Mouse (Mus musculus): ENCODE data around the gene Pou4f1. TPM values are rescaled to one million over a fixed set of nuclear protein-coding genes. Genes with fewer than 3 reads are reported as not detected.

Pou4f1 gene
- polyA plus RNA-seq, 1 experiment: 0.69 TPM

- Histone ChIP-seq H3K27ac (ENCODE audit: control insufficient read depth, insufficient read depth, low read depth, low read length) (no peak overlapping the region), H3K27me3 (ENCODE audit: control insufficient read depth, insufficient read depth, low read length) (peaks cover 4% of the 10 kb centered on the region; the same call in 1 of the 2 replicates), H3K4me1 (ENCODE audit: control insufficient read depth, insufficient read depth, low read length) (peaks cover 16% of the 10 kb centered on the region), H3K36me3 (ENCODE audit: control insufficient read depth, insufficient read depth, low read length) (no peaks in the 10 kb centered on the region), H3K4me3 (ENCODE audit: control insufficient read depth, low read depth, low read length) (peak overlapping the region; percentile 70)
- TF ChIP-seq POLR2A (IDR thresholded peaks at IDR 0.05; ENCODE audit: control insufficient read depth, low read depth, low read length) (no peak), CTCF (IDR thresholded peaks at IDR 0.05; ENCODE audit: control insufficient read depth, insufficient read depth, insufficient replicate concordance, low read depth, low read length) (no peak)
These were observed 450 bp downstream of the Pou4f1 start for GRCm38 (mm10) chr14:104467133-104467965.

DNA sequence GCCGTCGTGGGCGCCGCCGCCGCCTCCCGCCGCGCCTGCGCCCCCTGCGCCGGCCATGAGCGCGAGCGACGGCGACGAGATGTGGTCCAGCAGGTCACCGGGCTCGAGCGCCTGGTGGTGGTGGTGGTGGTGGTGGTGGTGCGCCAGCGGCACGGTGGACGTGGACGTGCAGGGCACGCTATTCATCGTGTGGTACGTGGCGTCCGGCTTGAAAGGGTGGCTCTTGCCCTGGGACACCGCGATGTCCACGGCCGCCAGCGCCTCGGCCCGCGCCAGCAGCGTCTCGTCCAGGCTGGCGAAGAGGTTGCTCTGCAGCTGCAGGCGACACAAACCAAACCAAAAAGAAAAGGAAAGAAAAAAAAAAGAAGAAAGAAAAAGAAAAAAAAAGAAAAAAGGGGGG lies 1.2 kb downstream of the Pou4f1 start:
- Histone ChIP-seq H3K4me1 (ENCODE audit: control insufficient read depth, insufficient read depth, low read length) (peaks cover 16% of the 10 kb centered on the region), H3K4me3 (ENCODE audit: control insufficient read depth, low read depth, low read length) (peak overlapping the region; percentile 60), H3K27me3 (ENCODE audit: control insufficient read depth, insufficient read depth, low read length) (peaks cover 4% of the 10 kb centered on the region; the same call in 1 of the 2 replicates), H3K27ac (ENCODE audit: control insufficient read depth, insufficient read depth, low read depth, low read length) (no peak overlapping the region), H3K36me3 (ENCODE audit: control insufficient read depth, insufficient read depth, low read length) (no peaks in the 10 kb centered on the region)
- TF ChIP-seq POLR2A (IDR thresholded peaks at IDR 0.05; ENCODE audit: control insufficient read depth, low read depth, low read length) (no peak), CTCF (IDR thresholded peaks at IDR 0.05; ENCODE audit: control insufficient read depth, insufficient read depth, insufficient replicate concordance, low read depth, low read length) (no peak)

DNA sequence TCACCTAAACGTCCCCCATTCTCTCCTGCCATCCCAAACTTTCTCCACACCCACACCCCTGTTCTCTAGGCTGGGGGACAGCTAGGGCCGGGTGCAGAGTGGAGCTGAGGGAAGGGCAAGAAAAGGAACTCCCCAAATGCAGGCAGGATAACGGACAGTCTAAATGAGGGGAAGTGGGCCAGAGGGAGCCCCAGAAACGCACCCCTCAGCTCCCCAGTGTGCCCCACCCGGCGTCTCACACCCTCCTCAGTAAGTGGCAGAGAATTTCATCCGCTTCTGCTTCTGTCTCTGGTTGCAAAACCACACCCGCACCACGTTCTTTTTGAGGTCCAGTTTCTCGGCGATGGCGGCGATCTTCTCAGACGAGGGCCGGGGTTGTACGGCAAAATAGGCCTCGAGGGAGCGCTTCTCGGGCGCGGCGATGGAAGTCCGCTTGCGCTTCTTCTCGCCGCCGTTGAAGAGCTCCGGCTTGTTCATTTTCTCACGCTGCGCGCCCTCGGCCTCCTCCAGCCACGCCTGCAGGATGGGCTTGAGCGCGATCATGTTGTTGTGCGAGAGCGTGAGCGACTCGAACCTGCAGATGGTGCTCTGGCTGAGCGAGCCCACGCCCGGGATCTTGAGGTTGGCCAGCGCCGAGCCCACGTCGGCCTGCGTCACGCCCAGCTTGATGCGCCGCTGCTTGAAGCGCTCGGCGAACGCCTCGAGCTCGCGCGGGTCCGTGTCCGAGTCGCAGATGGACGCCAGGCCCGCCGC lies 2.1 kb downstream of the Pou4f1 start:
- H3K27me3 ChIP-seq (ENCODE audit: control insufficient read depth, insufficient read depth, low read length): peaks cover 4% of the 10 kb centered on the region; the same call in 1 of the 2 replicates
- H3K27ac ChIP-seq (ENCODE audit: control insufficient read depth, insufficient read depth, low read depth, low read length): no peak overlapping the region
- TF ChIP-seq CTCF (IDR thresholded peaks at IDR 0.05; ENCODE audit: control insufficient read depth, insufficient read depth, insufficient replicate concordance, low read depth, low read length): no peak
- no peak for TF ChIP-seq POLR2A (IDR thresholded peaks at IDR 0.05; ENCODE audit: control insufficient read depth, low read depth, low read length)
- H3K4me3 ChIP-seq (ENCODE audit: control insufficient read depth, low read depth, low read length): peak overlapping the region; percentile 79
- no peaks in the 10 kb centered on the region for H3K36me3 ChIP-seq (ENCODE audit: control insufficient read depth, insufficient read depth, low read length)
- H3K4me1 ChIP-seq (ENCODE audit: control insufficient read depth, insufficient read depth, low read length): peaks cover 16% of the 10 kb centered on the region

GRCm38 (mm10) chr14:104464841-104465240 lies 3.0 kb downstream of the Pou4f1 start:
- no peak overlapping the region for H3K4me3 ChIP-seq (ENCODE audit: control insufficient read depth, low read depth, low read length)
- no peak overlapping the region for H3K27ac ChIP-seq (ENCODE audit: control insufficient read depth, insufficient read depth, low read depth, low read length)
- peaks cover 4% of the 10 kb centered on the region; the same call in 1 of the 2 replicates for H3K27me3 ChIP-seq (ENCODE audit: control insufficient read depth, insufficient read depth, low read length)
- TF ChIP-seq POLR2A (IDR thresholded peaks at IDR 0.05; ENCODE audit: control insufficient read depth, low read depth, low read length) (no peak), CTCF (IDR thresholded peaks at IDR 0.05; ENCODE audit: control insufficient read depth, insufficient read depth, insufficient replicate concordance, low read depth, low read length) (no peak)
- H3K36me3 ChIP-seq (ENCODE audit: control insufficient read depth, insufficient read depth, low read length): no peaks in the 10 kb centered on the region
- H3K4me1 ChIP-seq (ENCODE audit: control insufficient read depth, insufficient read depth, low read length): peaks cover 18% of the 10 kb centered on the region

DNA sequence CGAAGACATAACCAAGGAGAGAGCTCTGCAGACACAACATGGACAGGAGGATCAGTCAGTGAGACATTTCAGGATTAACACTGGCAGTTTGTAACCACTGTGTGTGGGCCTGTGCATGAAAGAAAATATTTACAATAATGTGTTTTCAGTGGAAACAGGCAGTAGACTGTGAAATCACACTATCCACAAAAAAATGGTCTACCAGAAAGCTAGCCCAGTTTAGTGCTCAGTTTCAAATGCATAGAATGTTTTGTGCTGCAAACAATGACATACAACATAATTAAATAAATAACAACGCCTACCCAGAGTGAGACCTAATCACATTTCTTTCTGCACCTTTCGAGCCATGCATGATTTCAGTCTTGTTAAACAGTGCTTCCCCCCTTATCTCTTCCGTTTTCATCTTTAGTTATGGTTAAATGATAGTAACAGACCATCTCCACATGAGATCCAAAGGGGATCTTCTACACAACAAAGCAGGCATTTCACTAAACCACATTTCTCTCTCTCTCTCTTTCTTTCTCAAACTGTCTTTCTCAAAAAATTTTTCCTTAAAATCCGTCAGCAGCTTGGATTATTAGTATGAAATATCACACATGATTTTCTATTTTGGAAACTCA lies 4.1 kb downstream of the Pou4f1 start:
- Histone ChIP-seq H3K27ac (ENCODE audit: control insufficient read depth, insufficient read depth, low read depth, low read length) (no peak overlapping the region), H3K27me3 (ENCODE audit: control insufficient read depth, insufficient read depth, low read length) (peaks cover 4% of the 10 kb centered on the region; the same call in 1 of the 2 replicates), H3K36me3 (ENCODE audit: control insufficient read depth, insufficient read depth, low read length) (no peaks in the 10 kb centered on the region), H3K4me3 (ENCODE audit: control insufficient read depth, low read depth, low read length) (no peak overlapping the region), H3K4me1 (ENCODE audit: control insufficient read depth, insufficient read depth, low read length) (peaks cover 20% of the 10 kb centered on the region)
- TF ChIP-seq CTCF (IDR thresholded peaks at IDR 0.05; ENCODE audit: control insufficient read depth, insufficient read depth, insufficient replicate concordance, low read depth, low read length) (no peak), POLR2A (IDR thresholded peaks at IDR 0.05; ENCODE audit: control insufficient read depth, low read depth, low read length) (no peak)

- peak overlapping the region; percentile 65 for H3K4me3 ChIP-seq (ENCODE audit: control insufficient read depth, low read depth, low read length)
- H3K4me1 ChIP-seq (ENCODE audit: control insufficient read depth, insufficient read depth, low read length): peaks cover 8% of the 10 kb centered on the region; the same call in 1 of the 2 replicates
- no peaks in the 10 kb centered on the region for H3K36me3 ChIP-seq (ENCODE audit: control insufficient read depth, insufficient read depth, low read length)
- no peak overlapping the region for H3K27ac ChIP-seq (ENCODE audit: control insufficient read depth, insufficient read depth, low read depth, low read length)
- TF ChIP-seq POLR2A (IDR thresholded peaks at IDR 0.05; ENCODE audit: control insufficient read depth, low read depth, low read length) (no peak), CTCF (IDR thresholded peaks at IDR 0.05; ENCODE audit: control insufficient read depth, insufficient read depth, insufficient replicate concordance, low read depth, low read length) (no peak)
- peaks cover 7% of the 10 kb centered on the region for H3K27me3 ChIP-seq (ENCODE audit: control insufficient read depth, insufficient read depth, low read length)
These were observed 6.2 kb downstream of the Pou4f1 start for GRCm38 (mm10) chr14:104461286-104462240.
